Mouse (Mus musculus) telencephalon, adult 2 months (tissue): Measurements from ENCODE around the gene Srgap2.
A peak's percentile ranks its signal among the peaks of the same experiment; 100 is the strongest.

ENCODE experiments used
- DNase-seq: peaks from one replicate; pipeline ENCODE4 v3.0.0-alpha.2; 2011; ENCODE audit warnings: low read depth, low spot score

Srgap2 gene

GRCm38 (mm10) chr1:131473631-131474118 lies 53.5 kb downstream of the Srgap2 start:
- DNase-seq = no peak

- DNase-seq = no peak
Observed at GRCm38 (mm10) chr1:131470597-131470996, 56.6 kb downstream of the Srgap2 start.

GRCm38 (mm10) chr1:131465855-131466254 lies 61.3 kb downstream of the Srgap2 start:
- DNase-seq = no peak

- DNase-seq = no peak
Observed at GRCm38 (mm10) chr1:131463953-131464627, 63.1 kb downstream of the Srgap2 start.

- no peak for DNase-seq
Observed at GRCm38 (mm10) chr1:131462541-131463067, 64.5 kb downstream of the Srgap2 start.

GRCm38 (mm10) chr1:131460914-131461530 lies 66.1 kb downstream of the Srgap2 start:
- no peak for DNase-seq

- no peak for DNase-seq
Observed at GRCm38 (mm10) chr1:131455355-131455890, 71.7 kb downstream of the Srgap2 start.

- no peak for DNase-seq
Observed at GRCm38 (mm10) chr1:131454386-131454785, 72.8 kb downstream of the Srgap2 start.

- no peak for DNase-seq
Observed at GRCm38 (mm10) chr1:131453335-131453734, 73.8 kb downstream of the Srgap2 start.

GRCm38 (mm10) chr1:131448373-131448772 lies 78.8 kb downstream of the Srgap2 start:
- no peak for DNase-seq

- no peak for DNase-seq
Observed at GRCm38 (mm10) chr1:131447333-131447732, 79.8 kb downstream of the Srgap2 start.

GRCm38 (mm10) chr1:131446577-131446976 lies 80.6 kb downstream of the Srgap2 start:
- no peak for DNase-seq

- no peak for DNase-seq
Observed at GRCm38 (mm10) chr1:131438556-131438955, 88.6 kb downstream of the Srgap2 start.

GRCm38 (mm10) chr1:131437975-131438374 lies 89.2 kb downstream of the Srgap2 start:
- DNase-seq = no peak

GRCm38 (mm10) chr1:131436609-131437008 lies 90.5 kb downstream of the Srgap2 start:
- no peak for DNase-seq

- DNase-seq = peak; percentile 90
Observed at GRCm38 (mm10) chr1:131431456-131432246, 95.5 kb downstream of the Srgap2 start.

GRCm38 (mm10) chr1:131427140-131427821 lies 99.9 kb downstream of the Srgap2 start:
- no peak for DNase-seq

GRCm38 (mm10) chr1:131423061-131423460 lies 104.1 kb downstream of the Srgap2 start:
- no peak for DNase-seq

GRCm38 (mm10) chr1:131421113-131421512 lies 106.0 kb downstream of the Srgap2 start:
- no peak for DNase-seq

GRCm38 (mm10) chr1:131420660-131421059 lies 106.5 kb downstream of the Srgap2 start:
- DNase-seq = no peak

- DNase-seq = no peak
Observed at GRCm38 (mm10) chr1:131419307-131419706, 107.8 kb downstream of the Srgap2 start.
